ENCODE assay signal across 1 mouse cellular context in the genomic region with DNA sequence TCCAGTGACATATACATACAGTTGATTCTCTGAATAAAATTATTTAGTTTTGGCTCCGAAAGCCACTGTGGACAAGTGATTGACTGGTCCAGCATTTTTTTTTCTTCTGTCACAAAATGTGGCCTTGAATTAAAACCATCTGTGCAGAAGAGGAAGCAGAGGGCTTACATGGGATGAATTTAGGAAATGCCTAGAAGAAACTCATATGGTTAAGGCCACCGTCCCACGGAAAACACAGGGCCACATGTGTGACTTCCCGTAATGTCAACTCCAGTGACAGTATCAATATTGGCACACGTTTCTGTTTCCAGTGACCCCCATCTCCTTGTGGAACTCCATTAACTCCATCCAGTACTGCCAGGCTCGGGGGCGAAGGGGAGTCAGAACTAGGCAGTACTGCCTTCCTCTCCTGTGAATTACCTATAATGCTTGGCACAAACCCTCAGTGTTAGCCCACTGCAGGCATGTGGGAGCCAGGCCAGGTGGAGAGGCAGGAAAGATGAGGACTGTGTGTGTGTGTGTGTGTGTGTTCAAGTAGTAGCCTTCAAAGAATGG.
TF ChIP-seq lines count a peak whose summit lies in the region.

No protein-coding gene starts in this region.

TF ChIP-seq in CH12.LX, 34 proteins besides CTCF, POLR2A, EP300 and RAD21:
- TF ChIP-seq ZNF384 (IDR thresholded peaks at IDR 0.05; ENCODE audit: low read depth, low read length) (peak; percentile 40), SIN3A (IDR thresholded peaks at IDR 0.05; ENCODE audit: low read length) (no peak), USF1 (IDR thresholded peaks at IDR 0.05; ENCODE audit: low read depth, low read length) (no peak), TCF12 (IDR thresholded peaks at IDR 0.05; ENCODE audit: low read depth, low read length) (no peak), UBTF (IDR thresholded peaks at IDR 0.05; ENCODE audit: low read depth, low read length) (no peak)
